Mouse (Mus musculus) forebrain, embryonic 12.5 days (tissue): Measurements from ENCODE around the gene Rgs3. TPM values are rescaled to one million over a fixed set of nuclear protein-coding genes. Genes with fewer than 3 reads are reported as not detected.
A peak's percentile ranks its signal among the peaks of the same experiment; 100 is the strongest.

Experiments
- ATAC-seq: fragments of 200-750 bp; cut with Nextera tagmentation; 2 replicates; pipeline ENCODE4 v1.8.0; 2017; ENCODE audit warnings: moderate TSS enrichment; ENCODE audit not compliant: low FRiP score
- H3K27ac ChIP-seq: fragments of 300-500 bp; sonication (generic); 2 replicates; pipeline ENCODE4 v1.5.1; 2016; ENCODE audit warnings: mild to moderate bottlenecking
- H3K27me3 ChIP-seq: fragments of 300-500 bp; sonication (generic); 2 replicates; pipeline ENCODE4 v1.6.1; 2016; ENCODE audit warnings: mild to moderate bottlenecking
- H3K36me3 ChIP-seq: fragments of 300-500 bp; sonication (generic); replicated peaks from 2 replicates; pipeline ENCODE4 v1.6.1; 2016; ENCODE audit warnings: mild to moderate bottlenecking
- H3K4me1 ChIP-seq: fragments of 300-500 bp; sonication (generic); 2 replicates; pipeline ENCODE4 v1.6.1; 2016
- H3K4me2 ChIP-seq: fragments of 300-500 bp; sonication (generic); 2 replicates; pipeline ENCODE4 v1.6.1; 2016; ENCODE audit warnings: mild to moderate bottlenecking, moderate library complexity
- H3K4me3 ChIP-seq: fragments of 300-500 bp; sonication (generic); replicated peaks from 2 replicates; pipeline ENCODE4 v1.5.1; 2016; ENCODE audit warnings: mild to moderate bottlenecking
- H3K9ac ChIP-seq: fragments of 300-500 bp; sonication (generic); 2 replicates; pipeline ENCODE4 v1.6.1; 2016; ENCODE audit warnings: mild to moderate bottlenecking
- H3K9me3 ChIP-seq: fragments of 300-500 bp; sonication (generic); 2 replicates; pipeline ENCODE4 v1.6.1; 2016
- WGBS: fragments of 180-500 bp; shearing (Covaris S2); methylation state at CpG from one replicate; pipeline ENCODE4 v1.1.7; 2016; 5-methylcytosine and 5-hydroxymethylcytosine counted together
- polyA plus RNA-seq: library from polyadenylated mRNA; unstranded; fragments of >200 nt; fragmentation: Nextera tagmentation; extraction: Ambion mirVana; gene quantifications from 2 replicates; pipeline ENCODE4 v1.2.1, GENCODE M21; 2016

Gene Rgs3
- polyA plus RNA-seq, 1 experiment from 2014 or later: 54.3 TPM

DNA sequence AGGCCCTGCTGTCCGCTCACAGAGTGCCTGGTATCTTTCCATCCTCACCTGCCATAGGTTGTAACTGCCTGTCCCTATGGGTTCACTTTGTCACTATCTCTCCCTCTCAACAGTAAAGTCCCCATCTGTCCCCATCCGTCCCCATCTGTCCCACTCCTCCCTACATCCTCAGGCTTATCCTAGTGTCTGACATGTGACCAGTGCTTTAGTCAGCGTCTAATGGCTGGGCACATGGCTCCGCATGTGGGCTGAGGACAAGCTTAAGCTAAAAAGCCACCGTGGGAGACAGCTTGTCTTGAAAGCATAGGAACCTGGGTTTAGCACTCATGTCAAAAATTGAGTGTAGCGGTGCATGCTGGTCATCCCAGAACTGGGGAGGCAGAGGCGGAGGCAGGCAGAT is 148.4 kb downstream of the Rgs3 start:
- no peak overlapping the region for H3K9ac ChIP-seq
- no peak overlapping the region for H3K27ac ChIP-seq
- H3K4me1 ChIP-seq: 0 out of 2 replicates have a peak, but pooled peaks cover 3% of the 10 kb centered on the region
- ATAC-seq: no peak
- WGBS: 88% methylated on average over 7 of the region's 7 CpGs
- no peaks in the 10 kb centered on the region for H3K27me3 ChIP-seq
- no peak overlapping the region for H3K4me2 ChIP-seq
- H3K36me3 ChIP-seq: peaks cover 18% of the 10 kb centered on the region
- H3K4me3 ChIP-seq: no peak overlapping the region
- no peaks in the 10 kb centered on the region for H3K9me3 ChIP-seq

DNA sequence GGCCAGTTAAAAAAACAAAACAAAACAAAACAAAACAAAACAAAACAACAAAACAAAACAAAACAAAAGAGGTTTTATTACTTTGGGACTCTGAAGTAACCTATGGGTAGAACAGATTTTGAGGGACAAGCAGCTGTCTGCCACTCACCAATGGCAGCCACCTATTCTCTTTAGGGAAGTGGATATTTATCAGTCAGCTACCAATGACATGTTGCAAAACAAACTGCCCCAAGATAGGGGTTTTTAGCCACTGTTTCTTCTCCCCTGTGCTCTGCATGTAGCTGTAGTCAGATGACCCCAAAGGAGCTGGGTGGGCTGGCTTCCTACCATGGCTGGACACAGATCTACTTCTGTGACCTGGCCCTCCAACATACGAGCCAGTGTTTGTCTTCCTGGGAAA is 149.3 kb downstream of the Rgs3 start:
- WGBS: 74% methylated on average over 1 of the region's 1 CpGs
- no peak for ATAC-seq
- H3K27me3 ChIP-seq: no peaks in the 10 kb centered on the region

DNA sequence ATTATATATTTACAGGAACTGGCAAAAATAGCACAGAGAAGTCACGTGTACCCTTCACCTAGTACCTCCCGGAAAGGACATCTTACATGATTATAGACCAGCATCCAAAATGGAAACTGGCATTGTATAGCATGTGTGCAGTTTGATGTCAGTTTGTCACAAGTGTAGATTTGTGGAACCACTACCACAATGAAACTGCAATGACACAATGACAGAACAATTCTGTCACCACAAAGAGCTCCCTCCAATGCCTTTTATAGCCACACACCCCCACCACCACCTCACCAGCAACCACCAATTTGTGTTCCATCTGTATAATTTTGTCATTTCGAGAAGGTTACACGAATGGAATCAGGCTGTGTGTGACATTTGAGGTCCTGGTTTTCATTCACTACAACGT is 149.8 kb downstream of the Rgs3 start:
- Histone ChIP-seq H3K36me3 (peaks cover 4% of the 10 kb centered on the region), H3K4me3 (no peak overlapping the region), H3K9ac (no peak overlapping the region), H3K27ac (no peak overlapping the region), H3K4me2 (no peak overlapping the region), H3K27me3 (no peaks in the 10 kb centered on the region), H3K4me1 (0 out of 2 replicates have a peak, but pooled peaks cover 3% of the 10 kb centered on the region), H3K9me3 (no peaks in the 10 kb centered on the region)
- ATAC-seq: no peak
- 85% methylated on average over 5 of the region's 5 CpGs for WGBS

More for the DNA sequence above, 149.3 kb downstream of the Rgs3 start:
- Histone ChIP-seq H3K4me2 (no peak overlapping the region), H3K4me1 (0 out of 2 replicates have a peak, but pooled peaks cover 3% of the 10 kb centered on the region), H3K36me3 (peaks cover 9% of the 10 kb centered on the region), H3K4me3 (no peak overlapping the region), H3K9ac (no peak overlapping the region), H3K27ac (no peak overlapping the region), H3K9me3 (no peaks in the 10 kb centered on the region)

DNA sequence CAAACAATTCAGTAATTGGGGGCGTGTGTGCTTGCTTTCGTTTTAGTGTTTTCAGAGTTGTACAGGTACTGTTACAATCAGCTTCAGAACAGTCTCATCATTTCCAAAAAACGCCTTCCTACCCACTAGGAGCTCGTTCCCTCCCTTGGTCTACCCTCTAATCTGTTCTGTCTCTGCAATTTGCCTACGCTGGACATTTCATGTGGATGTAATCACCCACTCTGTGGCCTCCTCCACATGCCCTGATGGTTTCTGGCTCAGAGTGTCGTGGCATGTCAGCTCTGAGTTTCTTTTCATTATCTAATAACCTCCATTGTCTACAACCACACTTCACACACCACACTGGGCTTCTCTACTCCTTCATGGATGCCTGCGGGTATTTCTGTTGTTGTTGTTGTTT is 151.5 kb downstream of the Rgs3 start:
- ATAC-seq: no peak
- H3K9ac ChIP-seq: no peak overlapping the region
- 87% methylated on average over 7 of the region's 7 CpGs for WGBS

DNA sequence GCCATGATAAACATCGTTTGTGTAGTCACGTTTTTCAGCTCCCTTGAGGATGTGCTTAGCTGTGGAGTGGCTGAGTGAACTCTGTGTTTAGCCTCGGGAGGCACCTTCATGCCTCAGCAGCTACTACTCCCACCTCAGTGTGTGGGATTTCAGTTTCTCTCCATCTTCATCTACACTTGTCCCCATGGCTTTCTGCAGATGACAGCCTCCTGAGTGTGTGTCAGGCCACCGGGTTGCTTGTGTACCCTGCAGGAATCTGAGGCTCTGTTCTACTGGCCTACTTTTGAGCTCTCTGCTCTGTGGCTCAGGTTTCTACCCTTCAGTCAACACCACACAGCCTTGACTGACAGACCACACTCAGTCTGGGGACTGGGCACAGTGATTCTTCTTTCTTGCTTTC is 151.9 kb downstream of the Rgs3 start:
- Histone ChIP-seq H3K27ac (no peak overlapping the region), H3K4me1 (no peaks in the 10 kb centered on the region), H3K4me3 (no peak overlapping the region), H3K9ac (no peak overlapping the region), H3K9me3 (no peaks in the 10 kb centered on the region), H3K4me2 (no peak overlapping the region), H3K27me3 (no peaks in the 10 kb centered on the region), H3K36me3 (no peaks in the 10 kb centered on the region)
- ATAC-seq: no peak
- WGBS: 74% methylated on average over 4 of the region's 4 CpGs

More for the DNA sequence above, 151.5 kb downstream of the Rgs3 start:
- no peaks in the 10 kb centered on the region for H3K36me3 ChIP-seq
- no peaks in the 10 kb centered on the region for H3K4me1 ChIP-seq
- H3K27me3 ChIP-seq: no peaks in the 10 kb centered on the region
- H3K9me3 ChIP-seq: no peaks in the 10 kb centered on the region
- H3K4me2 ChIP-seq: no peak overlapping the region
- H3K4me3 ChIP-seq: no peak overlapping the region
- no peak overlapping the region for H3K27ac ChIP-seq

DNA sequence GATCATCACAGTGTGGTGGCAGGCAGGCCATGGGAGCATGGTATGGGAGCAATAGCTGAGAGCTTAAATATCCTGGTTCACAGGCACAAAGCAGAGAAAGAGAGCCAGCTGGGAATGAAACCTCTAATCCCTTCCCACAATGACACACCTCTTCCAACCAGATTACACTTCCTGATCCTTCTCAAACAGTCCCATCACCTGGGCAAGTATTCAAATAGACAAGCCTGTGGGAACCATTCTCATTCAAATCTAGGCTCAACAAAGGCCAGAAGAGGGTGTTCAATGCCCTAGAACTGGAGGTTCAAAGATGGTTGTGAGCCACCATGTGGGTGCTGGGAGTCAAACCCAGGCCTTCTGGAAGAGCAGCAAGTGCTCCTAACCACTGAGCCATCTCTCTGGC is 161.2 kb downstream of the Rgs3 start:
- H3K4me1 ChIP-seq: peaks cover 9% of the 10 kb centered on the region; the same call in 1 of the 2 replicates
- no peak overlapping the region for H3K27ac ChIP-seq
- ATAC-seq: no peak
- no peak overlapping the region for H3K4me2 ChIP-seq
- no peak overlapping the region for H3K4me3 ChIP-seq
- no peaks in the 10 kb centered on the region; the same call in 1 of the 2 replicates for H3K9me3 ChIP-seq
- no peaks in the 10 kb centered on the region for H3K36me3 ChIP-seq
- no peaks in the 10 kb centered on the region for H3K27me3 ChIP-seq
- H3K9ac ChIP-seq: no peak overlapping the region

DNA sequence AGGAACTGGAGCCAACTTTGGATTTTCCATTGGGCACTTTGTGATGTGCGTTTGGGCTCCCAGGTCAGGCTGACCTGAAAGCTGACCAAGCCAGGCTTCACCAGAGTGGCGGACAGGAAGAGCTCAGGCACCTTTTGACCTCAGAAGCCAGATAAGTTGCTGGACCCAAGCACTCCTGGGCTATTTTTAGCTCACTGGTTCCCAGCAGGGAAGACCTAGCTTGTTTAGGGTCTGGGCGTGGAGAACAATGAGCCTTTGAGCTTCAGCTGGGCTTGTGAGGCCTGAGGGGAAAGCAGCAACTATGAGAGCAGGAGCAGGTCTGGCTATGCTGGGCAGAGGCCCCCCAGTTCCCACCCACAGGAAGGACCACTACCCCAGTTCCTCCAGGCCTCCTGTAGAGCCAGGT is 162.4 kb downstream of the Rgs3 start:
- Histone ChIP-seq H3K4me3 (no peak overlapping the region), H3K9me3 (no peaks in the 10 kb centered on the region; the same call in 1 of the 2 replicates), H3K27ac (0 out of 2 replicates have a peak overlapping the region, but pooled peaks have one; percentile 19), H3K36me3 (no peaks in the 10 kb centered on the region), H3K27me3 (no peaks in the 10 kb centered on the region), H3K4me2 (no peak overlapping the region), H3K9ac (no peak overlapping the region), H3K4me1 (peaks cover 9% of the 10 kb centered on the region; the same call in 1 of the 2 replicates)
- ATAC-seq: no peak
- WGBS: 38% methylated on average over 3 of the region's 3 CpGs

DNA sequence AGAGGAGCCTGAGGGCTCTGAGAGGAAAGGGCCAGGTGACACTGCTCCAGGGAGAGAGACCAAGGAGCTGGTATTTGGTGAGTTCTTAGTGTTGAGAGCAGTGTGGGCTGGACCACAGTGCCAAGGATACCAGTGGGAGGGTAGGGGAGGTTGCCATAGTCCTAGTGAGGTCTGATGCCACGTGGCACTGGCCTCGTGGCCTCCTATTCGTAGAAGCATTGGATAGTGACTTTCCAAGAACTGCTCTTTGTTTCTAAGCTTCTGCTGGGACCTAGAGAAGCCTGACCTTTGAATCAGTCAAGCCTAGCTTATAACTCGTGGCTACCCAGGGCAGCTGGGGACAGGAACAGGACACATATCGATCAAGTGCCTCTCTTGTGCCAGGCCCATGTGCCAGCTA is 164.1 kb downstream of the Rgs3 start:
- peaks cover 9% of the 10 kb centered on the region; the same call in 1 of the 2 replicates for H3K4me1 ChIP-seq
- H3K27ac ChIP-seq: no peak overlapping the region
- no peaks in the 10 kb centered on the region; the same call in 1 of the 2 replicates for H3K9me3 ChIP-seq
- WGBS: 88% methylated on average over 5 of the region's 5 CpGs
- H3K36me3 ChIP-seq: no peaks in the 10 kb centered on the region
- H3K4me3 ChIP-seq: no peak overlapping the region
- no peak overlapping the region for H3K9ac ChIP-seq
- ATAC-seq: no peak
- H3K4me2 ChIP-seq: no peak overlapping the region
- H3K27me3 ChIP-seq: no peaks in the 10 kb centered on the region

DNA sequence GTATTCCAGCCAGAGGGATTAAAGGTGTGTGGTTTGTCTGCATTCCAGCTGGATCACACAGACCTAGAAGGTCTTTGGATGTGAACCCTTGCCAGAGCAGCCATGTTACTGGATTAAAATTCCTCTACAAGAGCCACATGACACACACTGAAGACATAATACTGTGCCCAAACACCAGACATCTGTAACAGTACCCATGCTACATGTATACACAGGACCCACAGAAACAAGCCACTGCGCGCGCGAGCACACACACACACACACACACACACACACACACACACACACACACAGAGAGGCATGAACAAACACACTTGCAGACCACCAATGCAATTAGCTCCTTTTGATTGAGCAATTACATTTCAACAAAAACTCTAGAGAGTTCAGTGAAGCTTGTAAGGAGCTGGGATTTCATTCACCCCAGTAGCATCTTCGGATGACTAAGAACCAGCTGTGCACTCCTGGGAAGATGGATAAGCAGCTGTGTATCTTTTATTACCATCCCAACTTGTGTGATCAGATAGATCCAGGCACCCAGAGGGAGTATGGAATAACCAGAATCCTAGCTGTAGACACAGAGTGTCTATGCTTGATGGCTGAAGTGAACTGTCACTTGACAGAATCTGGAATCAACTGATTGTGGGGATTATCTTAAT is 166.8 kb downstream of the Rgs3 start:
- Histone ChIP-seq H3K4me3 (no peak overlapping the region), H3K9ac (no peak overlapping the region), H3K9me3 (no peaks in the 10 kb centered on the region; the same call in 1 of the 2 replicates), H3K27me3 (no peaks in the 10 kb centered on the region), H3K27ac (no peak overlapping the region), H3K4me2 (no peak overlapping the region), H3K4me1 (peaks cover 9% of the 10 kb centered on the region; the same call in 1 of the 2 replicates), H3K36me3 (no peaks in the 10 kb centered on the region)
- no peak for ATAC-seq
- WGBS: 76% methylated on average over 5 of the region's 5 CpGs

DNA sequence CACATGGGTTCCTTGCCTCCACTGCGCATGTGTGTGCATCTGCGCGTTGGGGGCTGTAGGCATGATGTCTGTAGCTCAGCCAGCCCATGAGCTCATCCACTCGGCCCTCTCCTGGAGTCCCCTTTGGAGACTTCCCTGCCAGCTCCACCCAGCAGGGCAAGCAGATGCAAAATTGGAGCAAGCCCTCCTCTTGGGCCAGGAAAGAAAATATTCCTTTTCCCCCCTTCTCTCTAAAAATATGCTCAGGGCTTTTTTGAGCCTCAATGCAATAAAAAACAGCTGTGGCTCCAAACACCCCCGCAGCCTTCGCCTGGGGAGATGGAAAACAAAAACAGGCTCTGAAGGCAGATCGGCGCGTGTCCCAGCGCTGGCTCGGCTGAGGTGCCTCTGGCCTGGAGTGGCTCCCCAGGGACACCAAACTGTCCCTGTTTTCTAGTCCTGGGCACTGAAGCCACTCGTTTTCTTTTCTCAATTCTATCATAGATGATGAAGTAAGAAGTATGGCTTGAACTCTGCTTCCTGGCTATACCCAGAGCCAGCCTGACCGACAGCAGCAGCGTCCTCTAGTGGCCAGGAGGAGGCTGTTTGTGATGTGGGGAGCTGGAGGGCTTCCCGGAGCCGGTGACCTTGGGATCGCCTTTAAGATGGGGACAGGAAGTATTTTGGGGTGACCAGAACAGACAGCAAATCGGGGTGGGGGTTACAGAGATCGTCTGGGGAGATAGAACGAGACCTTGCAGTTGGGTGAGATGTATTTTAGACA is 168.1 kb downstream of the Rgs3 start:
- ATAC-seq: no peak
- Histone ChIP-seq H3K4me1 (no peaks in the 10 kb centered on the region; the same call in 1 of the 2 replicates), H3K27ac (no peak overlapping the region), H3K4me3 (no peak overlapping the region), H3K36me3 (no peaks in the 10 kb centered on the region), H3K9me3 (no peaks in the 10 kb centered on the region; the same call in 1 of the 2 replicates), H3K4me2 (no peak overlapping the region), H3K9ac (no peak overlapping the region), H3K27me3 (no peaks in the 10 kb centered on the region)
- 80% methylated on average over 20 of the region's 20 CpGs for WGBS

DNA sequence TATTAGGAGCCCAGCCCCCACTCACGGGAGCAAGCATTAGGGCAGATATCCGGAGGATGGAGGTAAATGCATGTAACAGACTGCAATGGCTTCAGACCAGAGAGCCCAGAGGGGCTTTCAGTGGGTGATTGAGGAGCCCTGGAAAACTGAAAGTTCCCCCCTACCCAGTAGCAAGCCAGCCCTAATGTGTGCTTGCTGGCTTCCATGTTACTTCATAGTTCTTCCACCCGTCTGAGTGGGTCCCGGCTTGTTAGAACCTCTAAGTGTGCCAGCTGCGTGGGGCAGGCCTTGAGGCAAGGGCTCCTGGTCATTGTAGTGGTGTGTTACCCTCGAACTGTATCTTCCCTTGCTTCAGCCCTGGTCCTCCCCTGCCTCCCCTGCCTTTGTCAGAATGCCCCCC is 168.8 kb downstream of the Rgs3 start:
- no peaks in the 10 kb centered on the region; the same call in 1 of the 2 replicates for H3K9me3 ChIP-seq
- no peaks in the 10 kb centered on the region for H3K27me3 ChIP-seq
- H3K4me1 ChIP-seq: no peaks in the 10 kb centered on the region; the same call in 1 of the 2 replicates
- no peak for ATAC-seq
- no peak overlapping the region for H3K4me2 ChIP-seq
- H3K36me3 ChIP-seq: no peaks in the 10 kb centered on the region
- H3K4me3 ChIP-seq: no peak overlapping the region
- no peak overlapping the region for H3K27ac ChIP-seq
- no peak overlapping the region for H3K9ac ChIP-seq
- WGBS: 87% methylated on average over 6 of the region's 6 CpGs

DNA sequence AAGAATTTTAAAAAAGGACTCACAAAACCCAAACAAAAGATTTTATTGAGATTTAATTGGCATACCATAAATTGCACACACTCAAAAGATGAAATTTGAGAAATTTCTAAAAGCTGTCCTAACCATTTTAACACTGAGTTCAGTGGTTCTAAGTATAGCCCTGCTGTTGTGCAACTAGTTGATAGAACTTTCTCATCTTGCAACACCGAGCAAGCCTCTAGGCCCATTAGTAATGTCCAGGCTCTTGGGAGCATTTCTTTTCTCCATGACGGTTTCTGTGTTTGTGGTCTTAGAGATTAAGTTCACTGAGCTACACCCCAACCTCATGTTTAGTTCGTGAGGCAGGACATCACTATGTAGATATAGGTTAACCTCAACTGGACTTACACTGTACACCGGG is 169.5 kb downstream of the Rgs3 start:
- WGBS: 82% methylated on average over 4 of the region's 4 CpGs
- no peak overlapping the region for H3K9ac ChIP-seq
- H3K27me3 ChIP-seq: no peaks in the 10 kb centered on the region
- no peak overlapping the region for H3K4me3 ChIP-seq
- H3K4me1 ChIP-seq: no peaks in the 10 kb centered on the region; the same call in 1 of the 2 replicates
- no peaks in the 10 kb centered on the region for H3K36me3 ChIP-seq
- H3K9me3 ChIP-seq: no peaks in the 10 kb centered on the region; the same call in 1 of the 2 replicates
- no peak overlapping the region for H3K4me2 ChIP-seq
- no peak overlapping the region for H3K27ac ChIP-seq
- no peak for ATAC-seq
